Mouse (Mus musculus) neural tube, embryonic 12.5 days (tissue): Measurements from ENCODE around the gene Olfr1357. TPM values are rescaled to one million over a fixed set of nuclear protein-coding genes. Genes with fewer than 3 reads are reported as not detected.

Experiments
- ATAC-seq: fragments of 200-750 bp; cut with Nextera tagmentation; 2 replicates; pipeline ENCODE4 v1.8.0; 2017; ENCODE audit warnings: low read depth, mild to moderate bottlenecking, moderate TSS enrichment, moderate library complexity; ENCODE audit not compliant: low FRiP score
- H3K27ac ChIP-seq: fragments of 300-500 bp; sonication (generic); 2 replicates; pipeline ENCODE4 v1.5.1; 2016
- H3K27me3 ChIP-seq: fragments of 300-500 bp; sonication (generic); replicated peaks from 2 replicates; pipeline ENCODE4 v1.6.1; 2016; ENCODE audit warnings: mild to moderate bottlenecking
- H3K36me3 ChIP-seq: fragments of 300-500 bp; sonication (generic); 2 replicates; pipeline ENCODE4 v1.6.1; 2016; ENCODE audit warnings: mild to moderate bottlenecking
- H3K4me1 ChIP-seq: fragments of 300-500 bp; sonication (generic); 2 replicates; pipeline ENCODE4 v1.6.1; 2016
- H3K4me2 ChIP-seq: fragments of 300-500 bp; sonication (generic); replicated peaks from 2 replicates; pipeline ENCODE4 v1.6.1; 2016; ENCODE audit warnings: mild to moderate bottlenecking
- H3K4me3 ChIP-seq: fragments of 300-500 bp; sonication (generic); 2 replicates; pipeline ENCODE4 v1.5.1; 2016
- H3K9ac ChIP-seq: fragments of 300-500 bp; sonication (generic); 2 replicates; pipeline ENCODE4 v1.6.1; 2016; ENCODE audit warnings: mild to moderate bottlenecking
- H3K9me3 ChIP-seq: fragments of 300-500 bp; sonication (generic); 2 replicates; pipeline ENCODE4 v1.6.1; 2016; ENCODE audit warnings: mild to moderate bottlenecking
- WGBS: fragments of 180-500 bp; shearing (Covaris S2); methylation state at CpG from one replicate; pipeline ENCODE4 v1.1.7; 2016; 5-methylcytosine and 5-hydroxymethylcytosine counted together
- polyA plus RNA-seq: library from polyadenylated mRNA; unstranded; fragments of >200 nt; fragmentation: Nextera tagmentation; extraction: Ambion mirVana; gene quantifications from 2 replicates; pipeline ENCODE4 v1.2.1, GENCODE M21; 2016

Olfr1357 gene
- polyA plus RNA-seq, 1 experiment from 2014 or later, result not detected

GRCm38 (mm10) chr10:78576435-78577184 is 41.3 kb downstream of the Olfr1357 start:
- Histone ChIP-seq H3K9ac (no peak overlapping the region), H3K27me3 (no peaks in the 10 kb centered on the region), H3K4me3 (no peak overlapping the region), H3K36me3 (peaks cover 34% of the 10 kb centered on the region), H3K4me2 (no peak overlapping the region), H3K27ac (no peak overlapping the region), H3K9me3 (no peaks in the 10 kb centered on the region), H3K4me1 (peaks cover 5% of the 10 kb centered on the region; the same call in 1 of the 2 replicates)
- 91% methylated on average over 16 of the region's 16 CpGs for WGBS
- no peak for ATAC-seq

DNA sequence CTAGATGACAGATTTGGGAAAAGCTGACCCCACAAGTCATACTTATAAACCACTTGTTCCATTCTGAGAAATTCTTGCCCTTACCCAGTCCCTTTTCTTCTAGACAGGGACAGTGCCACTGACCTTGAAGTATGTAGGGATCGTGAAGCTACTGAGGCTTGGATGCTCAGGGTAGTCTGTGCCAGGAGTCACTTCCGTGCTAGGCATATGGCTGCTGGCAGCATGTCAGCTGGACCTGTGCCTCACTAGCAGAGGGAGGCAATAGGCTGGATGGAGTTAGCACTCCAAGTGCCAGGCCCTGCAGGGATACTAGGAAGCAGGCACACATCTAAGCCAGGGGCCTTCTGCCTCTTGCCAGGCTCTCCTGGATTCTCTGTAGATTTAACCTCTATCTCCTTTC is 42.2 kb downstream of the Olfr1357 start:
- Histone ChIP-seq H3K27ac (no peak overlapping the region), H3K27me3 (no peaks in the 10 kb centered on the region), H3K9ac (0 out of 2 replicates have a peak overlapping the region, but pooled peaks have one; percentile 68), H3K4me2 (peak overlapping the region; percentile 79), H3K4me1 (peaks cover 5% of the 10 kb centered on the region; the same call in 1 of the 2 replicates), H3K36me3 (peaks cover 26% of the 10 kb centered on the region), H3K4me3 (no peak overlapping the region), H3K9me3 (no peaks in the 10 kb centered on the region)
- WGBS, result 90% methylated on average over 2 of the region's 2 CpGs
- ATAC-seq, result no peak

DNA sequence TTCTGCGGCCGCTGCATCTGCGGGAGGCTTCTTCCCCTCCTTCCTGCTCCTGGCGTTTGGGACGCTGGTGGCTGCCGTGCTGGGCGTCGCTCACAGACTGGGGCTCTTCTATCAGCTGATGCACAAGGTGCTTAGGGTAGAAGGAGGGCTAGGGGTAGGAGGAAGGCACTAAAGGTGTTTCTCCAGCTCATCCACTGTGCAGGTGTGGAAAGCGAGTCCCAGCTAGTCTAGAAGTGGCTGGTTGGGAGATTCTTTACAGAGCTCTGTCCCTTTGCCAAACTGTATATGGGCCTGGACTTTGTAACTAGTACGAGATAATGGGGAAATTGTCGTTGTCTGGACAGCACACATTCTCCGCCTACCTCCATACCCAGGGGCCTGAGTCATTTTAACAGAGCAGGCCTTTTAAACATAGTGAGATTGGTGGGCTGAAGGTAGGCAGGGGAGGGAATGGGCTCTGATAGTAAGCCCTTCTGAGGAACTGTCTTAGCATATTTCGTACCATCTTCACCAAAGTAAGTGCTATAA is 42.7 kb downstream of the Olfr1357 start:
- WGBS, result 16% methylated on average over 13 of the region's 13 CpGs
- peak; percentile 51 for ATAC-seq
- H3K9ac ChIP-seq, result peak overlapping the region; percentile 68
- H3K4me3 ChIP-seq, result peak overlapping the region; percentile 61
- 0 out of 2 replicates have a peak overlapping the region, but pooled peaks have one; percentile 18 for H3K27ac ChIP-seq
- H3K4me1 ChIP-seq, result peaks cover 5% of the 10 kb centered on the region; the same call in 1 of the 2 replicates
- H3K36me3 ChIP-seq, result peaks cover 24% of the 10 kb centered on the region
- H3K27me3 ChIP-seq, result no peaks in the 10 kb centered on the region
- peak overlapping the region; percentile 79 for H3K4me2 ChIP-seq
- no peaks in the 10 kb centered on the region for H3K9me3 ChIP-seq

DNA sequence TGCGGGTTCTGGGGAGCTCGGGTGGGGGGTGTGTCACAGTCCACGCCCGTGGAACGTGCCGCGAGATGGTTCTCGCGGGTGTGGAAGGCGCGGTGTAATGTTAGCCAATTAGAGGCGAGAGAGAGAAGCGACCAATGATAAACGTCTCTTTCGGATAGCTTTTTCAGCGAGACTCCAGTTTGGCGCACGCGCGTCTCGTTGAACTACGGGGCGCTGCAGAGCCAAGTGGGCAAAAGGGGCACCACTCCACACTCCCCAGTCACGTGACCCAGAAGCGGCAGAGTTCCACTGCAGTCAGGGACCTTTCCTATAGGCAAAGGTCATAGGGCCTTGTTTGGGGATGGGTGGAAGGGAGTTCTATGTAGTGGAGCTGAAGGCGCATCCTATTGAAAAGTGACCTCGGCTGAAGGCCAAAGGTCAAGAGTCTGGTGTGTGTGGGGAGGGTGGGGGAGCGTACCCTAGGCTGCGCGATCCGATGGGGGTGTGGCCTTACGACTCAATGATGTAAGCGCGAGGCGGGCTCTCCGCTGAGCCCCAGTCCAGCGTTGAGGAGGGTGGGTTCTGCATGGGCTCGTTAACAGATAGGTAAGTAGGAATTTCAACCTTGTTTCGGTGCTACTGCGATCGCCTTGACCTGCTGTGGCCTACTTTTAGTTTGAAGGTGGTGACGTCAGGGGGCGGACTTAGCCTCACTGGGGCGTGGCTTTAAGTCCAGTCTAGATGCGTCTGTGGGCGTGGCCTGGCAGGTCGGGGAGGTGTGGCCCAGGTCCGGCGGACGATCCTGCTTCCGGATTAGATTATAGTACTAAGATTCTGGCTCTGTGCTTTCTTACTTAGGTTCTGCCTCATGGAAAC is 43.4 kb downstream of the Olfr1357 start, which contains the start of gene Ilvbl:
Gene Ilvbl, plus strand, starts transcription at position 97 of the 855 bp plus-strand sequence.
- WGBS, result under 1% methylated on average over 51 of the region's 51 CpGs
- Histone ChIP-seq H3K4me3 (peak within 1 kb of the TSS; percentile 61), H3K27ac (peak within 1 kb of the TSS; percentile 18; the same call in 1 of the 2 replicates), H3K9ac (peak within 1 kb of the TSS; percentile 68), H3K4me1 (peaks cover 5% of the 10 kb centered on the region; the same call in 1 of the 2 replicates), H3K4me2 (peak within 1 kb of the TSS; percentile 79), H3K9me3 (no peaks in the 10 kb centered on the region), H3K27me3 (no peaks in the 10 kb centered on the region), H3K36me3 (peaks cover 17% of the 10 kb centered on the region)
- ATAC-seq, result peak; percentile 92

DNA sequence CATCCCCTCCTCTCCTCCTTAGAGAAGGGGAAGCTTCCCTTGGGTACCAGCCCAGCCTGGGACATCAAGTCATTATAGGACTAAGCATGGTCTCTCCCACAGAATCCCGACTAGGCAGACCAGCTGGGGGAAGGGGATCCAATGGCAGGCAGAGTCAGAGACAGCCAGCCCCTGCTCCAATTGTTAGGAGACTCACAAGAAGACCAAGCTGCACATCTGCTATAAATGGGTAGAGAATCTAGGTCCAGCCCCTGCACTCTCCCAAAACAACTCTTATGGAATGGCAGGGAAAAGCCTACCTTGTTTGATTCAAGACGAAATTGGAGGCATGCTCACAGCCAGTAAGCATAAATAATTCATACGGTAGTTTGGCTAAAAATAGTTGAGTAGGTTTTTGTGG is 44.6 kb downstream of the Olfr1357 start:
- peaks cover 4% of the 10 kb centered on the region for H3K36me3 ChIP-seq
- H3K27me3 ChIP-seq, result no peaks in the 10 kb centered on the region
- H3K4me1 ChIP-seq, result peaks cover 5% of the 10 kb centered on the region; the same call in 1 of the 2 replicates
- no peak overlapping the region for H3K9ac ChIP-seq
- no peak overlapping the region for H3K4me3 ChIP-seq
- 80% methylated on average over 3 of the region's 3 CpGs for WGBS
- ATAC-seq, result no peak
- no peak overlapping the region for H3K27ac ChIP-seq
- H3K4me2 ChIP-seq, result no peak overlapping the region
- H3K9me3 ChIP-seq, result no peaks in the 10 kb centered on the region

- no peak overlapping the region for H3K4me3 ChIP-seq
- no peaks in the 10 kb centered on the region for H3K27me3 ChIP-seq
- peaks cover 5% of the 10 kb centered on the region; the same call in 1 of the 2 replicates for H3K4me1 ChIP-seq
- H3K27ac ChIP-seq, result no peak overlapping the region
- H3K9me3 ChIP-seq, result no peaks in the 10 kb centered on the region
- ATAC-seq, result no peak
- no peak overlapping the region for H3K9ac ChIP-seq
- WGBS, result 67% methylated on average over 2 of the region's 2 CpGs
- no peaks in the 10 kb centered on the region for H3K36me3 ChIP-seq
- H3K4me2 ChIP-seq, result no peak overlapping the region
Measured at GRCm38 (mm10) chr10:78570897-78571296, 47.0 kb downstream of the Olfr1357 start.

DNA sequence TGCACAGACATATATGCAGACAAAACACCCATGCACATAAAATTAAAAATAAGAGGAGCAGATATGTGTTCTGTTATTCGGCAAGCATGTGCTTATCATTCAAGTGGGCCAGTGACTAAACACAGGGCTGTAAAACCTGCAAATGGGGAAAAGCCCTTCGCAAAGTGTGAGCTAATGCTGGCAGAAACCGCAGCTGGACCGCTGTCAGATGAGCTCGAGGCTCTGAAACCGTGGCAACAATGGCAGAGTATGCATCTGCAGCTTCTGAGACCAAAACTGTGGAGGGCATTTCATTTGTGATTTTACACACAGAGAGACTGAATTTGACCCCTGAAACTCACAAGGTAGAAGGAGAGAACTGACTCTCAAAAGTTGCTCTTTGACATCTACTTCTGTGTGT is 47.5 kb downstream of the Olfr1357 start:
- Histone ChIP-seq H3K9ac (no peak overlapping the region), H3K9me3 (no peaks in the 10 kb centered on the region), H3K4me3 (no peak overlapping the region), H3K36me3 (no peaks in the 10 kb centered on the region), H3K27me3 (no peaks in the 10 kb centered on the region), H3K4me1 (peaks cover 5% of the 10 kb centered on the region; the same call in 1 of the 2 replicates), H3K4me2 (no peak overlapping the region), H3K27ac (no peak overlapping the region)
- 67% methylated on average over 6 of the region's 6 CpGs for WGBS
- ATAC-seq, result no peak

DNA sequence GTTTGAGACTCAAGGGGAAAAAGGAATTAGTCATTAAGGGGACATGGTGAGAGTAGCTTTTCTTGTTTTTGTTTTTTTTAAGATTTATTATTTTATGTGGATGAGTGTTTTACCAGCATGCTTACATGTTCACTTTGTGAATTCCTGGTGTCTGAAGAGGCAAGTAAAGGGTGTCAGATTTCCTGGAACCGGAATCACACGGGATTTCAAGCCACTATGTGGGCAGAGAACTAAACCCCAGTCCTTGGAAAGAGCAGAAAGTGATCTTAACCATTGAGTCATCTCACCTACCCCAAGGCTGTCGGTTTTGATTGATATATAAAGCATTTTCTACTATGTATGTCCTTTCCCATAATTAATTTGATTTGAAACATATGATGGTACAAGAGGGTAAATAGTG is 48.2 kb downstream of the Olfr1357 start:
- no peak overlapping the region for H3K4me3 ChIP-seq
- no peak for ATAC-seq
- H3K9ac ChIP-seq, result no peak overlapping the region
- no peaks in the 10 kb centered on the region for H3K4me1 ChIP-seq
- H3K36me3 ChIP-seq, result no peaks in the 10 kb centered on the region
- H3K27ac ChIP-seq, result no peak overlapping the region
- 57% methylated on average over 3 of the region's 3 CpGs for WGBS
- no peaks in the 10 kb centered on the region for H3K9me3 ChIP-seq
- no peak overlapping the region for H3K4me2 ChIP-seq
- H3K27me3 ChIP-seq, result no peaks in the 10 kb centered on the region

- ATAC-seq, result no peak
- H3K4me2 ChIP-seq, result no peak overlapping the region
- no peak overlapping the region for H3K27ac ChIP-seq
- H3K4me1 ChIP-seq, result no peaks in the 10 kb centered on the region
- no peak overlapping the region for H3K9ac ChIP-seq
- H3K4me3 ChIP-seq, result no peak overlapping the region
- H3K9me3 ChIP-seq, result no peaks in the 10 kb centered on the region
- WGBS, result 77% methylated on average over 3 of the region's 3 CpGs
- H3K36me3 ChIP-seq, result no peaks in the 10 kb centered on the region
- H3K27me3 ChIP-seq, result no peaks in the 10 kb centered on the region
Measured at GRCm38 (mm10) chr10:78569191-78569590, 48.7 kb downstream of the Olfr1357 start.

DNA sequence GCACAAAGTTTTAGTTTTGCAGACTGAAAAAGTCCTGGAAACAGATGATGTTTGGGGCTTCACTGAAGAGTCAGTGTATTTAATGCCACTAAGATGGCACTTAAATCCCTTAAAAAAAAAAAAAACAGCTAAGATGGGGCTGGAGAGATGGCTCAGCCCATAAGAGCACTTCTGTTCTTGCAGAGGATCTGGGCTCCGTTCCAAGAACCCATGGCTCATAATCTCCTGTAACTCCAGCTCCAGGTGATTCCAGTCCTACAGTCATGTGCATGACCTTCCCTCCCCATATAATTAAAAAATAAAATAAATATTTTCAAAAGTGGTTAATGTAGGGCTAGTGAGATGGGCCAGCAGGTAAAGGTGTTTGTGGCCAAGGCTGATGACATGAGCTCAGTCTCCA is 52.8 kb downstream of the Olfr1357 start:
- Histone ChIP-seq H3K36me3 (no peaks in the 10 kb centered on the region), H3K4me1 (no peaks in the 10 kb centered on the region), H3K9me3 (no peaks in the 10 kb centered on the region), H3K4me3 (no peak overlapping the region), H3K4me2 (no peak overlapping the region), H3K27ac (no peak overlapping the region), H3K9ac (no peak overlapping the region), H3K27me3 (no peaks in the 10 kb centered on the region)
- no peak for ATAC-seq
- 95% methylated on average over 1 of the region's 1 CpGs for WGBS
